Mouse (Mus musculus): ENCODE data around the gene Rps27. TPM values are rescaled to one million over a fixed set of nuclear protein-coding genes. Genes with fewer than 3 reads are reported as not detected.

Rps27 gene
- total RNA-seq, 2 experiments from 2014 or later: 4,833 to 6,584 TPM

DNA sequence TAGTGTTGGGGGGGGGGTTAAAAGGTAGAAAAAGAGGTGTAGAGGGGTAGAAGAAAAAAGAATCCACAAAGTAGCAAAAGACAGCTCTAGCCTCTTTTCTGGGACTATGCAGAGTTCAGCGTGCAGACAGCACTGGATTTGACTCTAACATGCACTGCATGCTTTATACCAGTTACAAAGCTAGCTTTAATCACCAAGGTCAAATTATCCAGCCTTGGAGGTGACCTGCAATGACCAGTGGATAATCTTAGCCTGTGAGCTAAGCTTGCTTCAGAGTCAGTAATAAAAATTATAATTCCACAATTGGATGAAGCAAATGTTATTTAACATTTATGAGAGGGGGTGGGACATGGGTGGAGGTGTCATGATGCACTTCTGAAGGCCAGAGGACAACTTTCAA is 17.8 kb downstream of the Rps27 start:
- no peak for ATAC-seq (replicated peaks; ENCODE audit: low FRiP score, low TSS enrichment, poor library complexity, severe bottlenecking)

DNA sequence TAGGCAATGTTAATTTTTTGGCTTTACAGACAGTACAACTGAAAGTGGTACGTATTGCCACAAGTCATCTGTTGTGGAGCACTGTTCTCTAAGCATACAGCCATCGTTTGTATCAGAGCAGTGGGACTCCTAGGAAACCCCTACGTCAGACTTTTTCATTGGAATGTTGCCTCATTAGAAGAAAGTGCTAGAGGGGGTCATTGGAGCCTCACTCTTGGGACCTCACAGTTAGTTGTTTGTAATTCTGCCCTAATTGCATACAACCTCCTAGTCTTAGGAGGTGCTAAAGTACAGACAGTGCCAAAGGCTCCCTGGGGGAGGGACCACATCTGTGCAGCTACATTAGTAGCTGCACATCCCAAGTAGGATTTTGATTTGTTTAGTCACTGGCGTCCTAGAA is 18.7 kb downstream of the Rps27 start:
- ATAC-seq (replicated peaks; ENCODE audit: low FRiP score, low TSS enrichment, poor library complexity, severe bottlenecking): no peak

DNA sequence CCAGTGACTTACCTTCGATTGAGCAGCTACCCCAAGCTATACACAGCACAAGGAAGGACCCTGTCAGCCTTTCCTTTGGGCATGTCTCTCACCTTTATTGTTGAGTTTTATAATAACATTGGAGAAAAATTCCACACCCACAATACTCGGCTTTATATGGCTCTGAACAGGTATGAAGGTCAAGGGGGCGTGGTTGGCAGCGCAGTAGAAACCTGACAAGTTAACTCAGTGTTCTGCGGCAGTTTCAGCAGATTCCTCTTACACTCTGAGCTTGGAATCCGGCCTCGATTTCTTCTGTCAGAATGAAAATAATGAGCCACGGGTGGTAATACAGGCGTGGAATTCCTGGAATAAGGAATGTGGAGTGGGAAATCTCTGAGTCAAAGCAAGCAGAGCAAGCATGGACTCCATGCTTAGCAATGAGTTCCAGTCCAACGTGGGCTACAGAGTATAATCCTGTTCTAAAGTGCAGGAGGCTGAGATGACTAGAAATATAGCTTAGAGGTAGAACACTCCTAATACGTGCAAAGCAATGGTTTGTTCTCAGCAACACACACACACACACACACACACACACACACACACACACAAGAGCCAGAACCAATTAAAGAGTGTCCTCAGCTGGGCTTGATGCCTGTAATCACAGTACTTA is 22.5 kb downstream of the Rps27 start:
- ATAC-seq (replicated peaks; ENCODE audit: low FRiP score, low TSS enrichment, poor library complexity, severe bottlenecking): no peak

DNA sequence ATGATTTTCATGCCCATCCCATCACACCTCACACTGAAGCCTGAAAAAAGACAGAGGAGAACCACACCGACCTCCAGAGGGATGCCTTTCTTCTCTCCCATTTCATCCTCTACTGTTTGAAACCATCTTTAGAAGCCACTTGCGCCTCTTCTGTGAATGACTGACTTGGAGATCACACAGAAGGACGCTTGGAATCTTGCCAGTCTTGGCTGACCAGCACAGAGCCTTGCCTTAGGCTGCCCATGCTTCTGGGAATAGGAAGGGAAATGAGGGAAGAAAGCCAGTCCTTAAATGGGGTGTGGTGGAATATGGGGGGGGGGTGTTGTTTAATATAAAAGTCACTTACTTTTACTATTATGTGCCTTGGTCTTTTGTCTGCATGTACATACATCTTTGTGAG is 29.9 kb downstream of the Rps27 start:
- no peak for ATAC-seq (replicated peaks; ENCODE audit: low FRiP score, low TSS enrichment, poor library complexity, severe bottlenecking)

DNA sequence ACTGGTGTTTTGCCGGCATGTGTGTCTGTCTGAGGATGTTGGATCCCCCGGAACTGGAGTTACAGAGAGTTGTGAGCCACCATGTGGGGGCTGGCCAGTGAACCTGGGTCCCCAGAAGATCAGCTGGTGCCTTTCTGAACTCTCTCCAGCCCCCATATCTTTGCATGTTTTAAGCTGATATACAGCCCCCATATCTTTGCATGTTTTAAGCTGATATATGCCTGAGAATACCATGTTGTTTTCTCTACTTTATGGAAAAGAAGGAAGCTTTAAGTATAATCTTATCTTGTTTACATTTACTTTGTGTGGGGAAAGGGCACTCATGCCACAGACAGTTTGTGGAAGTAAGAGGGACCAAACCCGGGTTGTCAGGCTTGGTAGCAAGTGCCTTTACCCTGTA is 33.9 kb downstream of the Rps27 start:
- ATAC-seq (replicated peaks; ENCODE audit: low FRiP score, low TSS enrichment, poor library complexity, severe bottlenecking): no peak

Other genes with a start within 250 kb of the Rps27 start
- 162 and 225 TPM in 2 replicates for gene Hax1, start 214.9 kb downstream of the Rps27 start, total RNA-seq (2014; fragmentation: Nextera tagmentation)
- gene Hax1, start 214.9 kb downstream of the Rps27 start, total RNA-seq (2017): 72.2 and 78.6 TPM in 2 replicates
- 47.5 and 67.7 TPM in 2 replicates for gene 4933434E20Rik, start 162.0 kb downstream of the Rps27 start, total RNA-seq (2014; fragmentation: Nextera tagmentation)
- 42.7 and 55.0 TPM in 2 replicates for gene 4933434E20Rik, start 162.0 kb downstream of the Rps27 start, total RNA-seq (2017)
- gene Ubap2l, start 161.0 kb downstream of the Rps27 start, total RNA-seq (2014; fragmentation: Nextera tagmentation): 319 and 326 TPM in 2 replicates
- 151 and 159 TPM in 2 replicates for gene Ubap2l, start 161.0 kb downstream of the Rps27 start, total RNA-seq (2017)
- gene Tpm3, start 141.0 kb downstream of the Rps27 start, total RNA-seq (2014; fragmentation: Nextera tagmentation): 192 and 222 TPM in 2 replicates
- gene Tpm3, start 141.0 kb downstream of the Rps27 start, total RNA-seq (2017): 375 and 390 TPM in 2 replicates
- gene Nup210l, start 109.5 kb downstream of the Rps27 start, total RNA-seq (2014; fragmentation: Nextera tagmentation): 0.05 TPM in 1 of 2 replicates, not detected in the other
- not detected in 2 replicates for gene Nup210l, start 109.5 kb downstream of the Rps27 start, total RNA-seq (2017)
- 4.0 TPM in 1 of 2 replicates, not detected in the other for gene Rab13, start within 50 bp of the Rps27 start, total RNA-seq (2014; fragmentation: Nextera tagmentation)
- 0.38 and 0.72 TPM in 2 replicates for gene Rab13, start within 50 bp of the Rps27 start, total RNA-seq (2017)
- 72.0 and 95.1 TPM in 2 replicates for gene Jtb, start 17.9 kb upstream of the Rps27 start, total RNA-seq (2014; fragmentation: Nextera tagmentation)
- 38.3 and 48.5 TPM in 2 replicates for gene Jtb, start 17.9 kb upstream of the Rps27 start, total RNA-seq (2017)
- not detected in 2 replicates for gene Creb3l4, start 29.9 kb upstream of the Rps27 start, total RNA-seq (2014; fragmentation: Nextera tagmentation)
- gene Creb3l4, start 29.9 kb upstream of the Rps27 start, total RNA-seq (2017): not detected in 2 replicates
- gene Slc39a1, start 34.5 kb upstream of the Rps27 start, total RNA-seq (2014; fragmentation: Nextera tagmentation): 21.9 and 23.2 TPM in 2 replicates
- 27.2 and 36.8 TPM in 2 replicates for gene Slc39a1, start 34.5 kb upstream of the Rps27 start, total RNA-seq (2017)
- gene Crtc2, start 40.5 kb upstream of the Rps27 start, total RNA-seq (2014; fragmentation: Nextera tagmentation): 33.0 and 45.4 TPM in 2 replicates
- gene Crtc2, start 40.5 kb upstream of the Rps27 start, total RNA-seq (2017): 5.6 and 10.8 TPM in 2 replicates
- 32.4 and 33.3 TPM in 2 replicates for gene Dennd4b, start 51.5 kb upstream of the Rps27 start, total RNA-seq (2014; fragmentation: Nextera tagmentation)
- 7.0 and 21.5 TPM in 2 replicates for gene Dennd4b, start 51.5 kb upstream of the Rps27 start, total RNA-seq (2017)
- gene Gatad2b, start 79.5 kb upstream of the Rps27 start, total RNA-seq (2014; fragmentation: Nextera tagmentation): 65.5 and 68.0 TPM in 2 replicates
- gene Gatad2b, start 79.5 kb upstream of the Rps27 start, total RNA-seq (2017): 23.8 and 28.5 TPM in 2 replicates
- 1.7 and 7.3 TPM in 2 replicates for gene Slc27a3, start 176.3 kb upstream of the Rps27 start, total RNA-seq (2014; fragmentation: Nextera tagmentation)
- 0.28 and 0.72 TPM in 2 replicates for gene Slc27a3, start 176.3 kb upstream of the Rps27 start, total RNA-seq (2017)
- 39.0 and 39.3 TPM in 2 replicates for gene Ints3, start 220.0 kb upstream of the Rps27 start, total RNA-seq (2014; fragmentation: Nextera tagmentation)
- gene Ints3, start 220.0 kb upstream of the Rps27 start, total RNA-seq (2017): 16.4 and 23.2 TPM in 2 replicates

Data from megakaryocyte-erythroid progenitor cell, adult 5-6 weeks (primary cell).